Mouse (Mus musculus): ENCODE measurements around the gene Xbp1.

Gene Xbp1

DNA sequence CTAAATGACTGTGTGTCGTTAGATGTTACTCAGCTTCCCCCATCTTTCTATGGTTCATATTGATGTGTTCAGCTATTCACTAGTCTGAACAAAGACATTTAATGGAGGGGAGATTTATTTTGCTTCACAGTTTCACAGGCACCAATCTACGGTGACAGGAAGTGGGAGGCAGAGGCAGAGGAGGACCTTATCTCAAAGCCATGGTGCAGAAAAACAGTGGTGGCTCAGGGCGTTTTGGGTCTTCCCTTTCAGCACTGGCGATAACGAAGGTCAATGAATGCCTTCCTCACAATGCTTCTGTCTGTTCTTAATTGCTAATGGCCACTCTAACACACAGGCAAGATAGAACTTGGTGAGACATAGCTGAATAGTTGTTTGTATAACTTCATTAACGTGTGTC lies 54.6 kb downstream of the Xbp1 start:
- DNase-seq = no peak
